Mouse (Mus musculus): ENCODE measurements around the gene Ube2dnl1.

The Ube2dnl1 gene

GRCm38 (mm10) chrX:114904712-114905111, at the start of gene Ube2dnl1:
TSS of gene Ube2dnl1 (plus strand) at chrX:114905012.
- DNase-seq (ENCODE audit: low read depth): no peak

- DNase-seq (ENCODE audit: low read depth): no peak
These were observed 9.3 kb upstream of the Ube2dnl1 start for GRCm38 (mm10) chrX:114895489-114895888.

- no peak for DNase-seq (ENCODE audit: low read depth)
These were observed 7.3 kb upstream of the Ube2dnl1 start for GRCm38 (mm10) chrX:114897506-114897905.

DNA sequence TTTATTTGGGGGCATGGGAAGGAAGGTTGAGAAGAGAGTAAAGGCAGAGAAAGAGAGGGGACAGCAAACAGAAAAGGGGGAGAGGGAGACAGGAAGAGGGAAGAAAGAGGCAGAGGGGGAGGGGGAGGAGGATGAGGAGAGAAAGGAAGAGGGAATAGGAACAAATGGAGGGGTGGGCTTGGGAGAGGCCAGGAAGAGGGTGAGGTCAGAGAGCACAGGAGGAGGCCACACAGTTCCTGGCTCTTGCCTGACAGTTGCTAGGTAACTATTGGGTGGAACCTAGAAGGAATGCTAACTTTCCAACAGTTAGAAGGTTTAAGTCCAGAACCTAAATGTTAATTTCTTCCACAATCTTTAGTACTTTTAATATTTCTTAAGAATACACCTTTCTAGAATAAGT, 1.4 kb upstream of the Ube2dnl1 start:
- no peak for DNase-seq (ENCODE audit: low read depth)

DNA sequence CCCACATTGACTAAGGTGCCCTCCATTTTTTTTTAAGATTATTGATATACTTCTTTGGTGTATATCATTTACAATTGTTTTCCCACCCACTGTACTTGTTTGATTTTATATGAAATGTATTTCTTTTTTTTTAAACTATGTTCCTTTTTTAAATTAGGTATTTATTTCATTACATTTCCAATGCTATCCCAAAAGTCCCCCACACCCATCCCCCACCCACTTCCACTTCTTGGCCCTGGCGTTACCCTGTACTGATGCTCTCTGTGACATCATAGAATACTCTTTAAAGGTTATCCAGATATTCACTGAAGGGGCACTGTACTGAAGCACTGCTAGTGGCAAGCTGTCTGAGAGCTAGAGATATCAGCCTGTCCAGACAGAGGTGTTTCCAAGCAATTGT, 2.5 kb downstream of the Ube2dnl1 start, which contains the start of gene Ube2dnl2:
TSS of gene Ube2dnl2 (plus strand) at position 301 of the 400 bp plus-strand sequence.
- no peak for DNase-seq (ENCODE audit: low read depth)

GRCm38 (mm10) chrX:114955066-114955465, 50.3 kb downstream of the Ube2dnl1 start:
- no peak for DNase-seq (ENCODE audit: low read depth)
